Mouse (Mus musculus) spleen, adult 2 months (tissue): ENCODE measurements at regions not wholly inside any gene's neighbourhood (a gene's known extent, or its start where the extent isn't known, plus 50 kb on each side); places are given as distances from the start of the nearest gene placed in this dataset.

Experiments
- DNase-seq, 2 experiments: peaks; one replicate each; pipeline versions ENCODE4 v3.0.0 to v3.0.0-alpha.2; 2012 to 2021; ENCODE audit warnings: low spot score in 2 of 2, low read depth in 1 of 2
- H3K27ac ChIP-seq: fragments of 200-500 bp; 2 replicates; pipeline ENCODE4 v1.5.1; 2012; ENCODE audit warnings: low read length, inconsistent platforms; ENCODE audit not compliant: insufficient read depth
- H3K27me3 ChIP-seq: fragments of 200-500 bp; 2 replicates; pipeline ENCODE4 v1.6.1; 2012; ENCODE audit warnings: mild to moderate bottlenecking, moderate library complexity, low read length, inconsistent platforms; ENCODE audit not compliant: control insufficient read depth, insufficient read depth
- H3K36me3 ChIP-seq: fragments of 200-500 bp; 2 replicates; pipeline ENCODE4 v1.6.1; 2012; ENCODE audit warnings: mild to moderate bottlenecking, low read length, inconsistent platforms; ENCODE audit not compliant: control insufficient read depth, insufficient read depth
- H3K4me1 ChIP-seq: fragments of 200-500 bp; 2 replicates; pipeline ENCODE4 v1.6.1; 2011; ENCODE audit warnings: inconsistent platforms; ENCODE audit not compliant: control insufficient read depth, insufficient read depth, insufficient read length
- H3K4me3 ChIP-seq: fragments of 200-500 bp; 2 replicates; pipeline ENCODE4 v1.5.1; 2011; ENCODE audit warnings: mild to moderate bottlenecking, inconsistent platforms; ENCODE audit not compliant: insufficient read depth, insufficient read length; ENCODE audit errors: extremely low read depth
- CTCF ChIP-seq: fragments of 200-500 bp; IDR thresholded peaks from 2 replicates; pipeline ENCODE4 v1.5.1; 2011; ENCODE audit warnings: mild to moderate bottlenecking, inconsistent platforms; ENCODE audit not compliant: insufficient read depth, insufficient read length, insufficient replicate concordance; ENCODE audit errors: extremely low read depth
- POLR2A ChIP-seq: fragments of 200-500 bp; IDR thresholded peaks from 2 replicates; pipeline ENCODE4 v1.6.1; 2011; ENCODE audit warnings: low read depth, low read length, inconsistent platforms
- WGBS: fragments of 180-500 bp; shearing (Covaris S2); methylation state at CpG from one replicate; pipeline ENCODE4 v1.1.7; 2018; 5-methylcytosine and 5-hydroxymethylcytosine counted together

DNA sequence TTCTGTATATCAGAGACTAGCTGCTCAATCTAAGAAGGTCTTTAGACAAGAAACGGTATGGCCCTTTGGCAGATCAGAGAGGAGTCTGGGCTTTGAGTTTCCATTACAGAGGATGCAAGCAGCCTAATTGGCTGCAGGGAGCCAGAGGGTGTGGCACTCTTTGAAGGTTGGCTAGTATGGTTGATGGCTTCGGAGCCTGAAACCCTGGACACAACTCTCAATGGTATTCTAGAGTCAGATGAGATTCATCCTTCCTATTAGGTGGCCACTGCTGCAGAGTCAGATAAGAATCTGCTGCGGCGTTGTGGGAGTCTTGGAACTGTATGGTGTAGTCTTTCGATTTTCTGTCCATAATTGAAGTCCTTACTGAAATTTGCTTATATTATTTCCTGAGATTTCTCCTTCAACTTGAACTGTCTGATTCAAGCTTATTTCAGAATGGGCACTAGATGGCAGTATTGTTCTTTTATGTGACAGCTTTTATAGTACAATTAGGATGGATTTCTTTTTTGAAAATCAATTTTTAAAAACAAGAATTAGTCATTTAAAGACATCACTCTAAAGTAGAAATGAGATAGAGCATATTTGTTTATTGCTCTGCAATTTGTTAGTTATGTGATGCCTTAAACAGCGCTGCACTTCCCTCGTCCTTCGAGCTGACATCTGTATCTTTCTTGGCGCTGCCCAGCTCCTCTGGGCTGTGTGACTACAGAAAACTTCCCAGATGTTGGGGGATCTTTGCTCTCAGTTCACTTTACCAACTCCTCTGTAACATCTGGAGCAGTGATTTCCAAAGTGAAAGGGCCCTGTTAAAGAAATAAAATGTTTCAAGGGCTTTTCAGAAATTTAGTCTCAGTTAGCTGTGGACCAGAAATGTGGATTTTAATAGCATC, 151.0 kb upstream of the Ttc29 start:
- H3K27ac ChIP-seq: no peak overlapping the region
- DNase-seq: no peak
- no peak overlapping the region for H3K4me3 ChIP-seq
- TF ChIP-seq CTCF: no peak
- no peak for TF ChIP-seq POLR2A
- WGBS: 63% methylated on average over 9 of the region's 9 CpGs
- no peaks in the 10 kb centered on the region for H3K36me3 ChIP-seq
- no peaks in the 10 kb centered on the region for H3K27me3 ChIP-seq
- H3K4me1 ChIP-seq: no peaks in the 10 kb centered on the region

DNA sequence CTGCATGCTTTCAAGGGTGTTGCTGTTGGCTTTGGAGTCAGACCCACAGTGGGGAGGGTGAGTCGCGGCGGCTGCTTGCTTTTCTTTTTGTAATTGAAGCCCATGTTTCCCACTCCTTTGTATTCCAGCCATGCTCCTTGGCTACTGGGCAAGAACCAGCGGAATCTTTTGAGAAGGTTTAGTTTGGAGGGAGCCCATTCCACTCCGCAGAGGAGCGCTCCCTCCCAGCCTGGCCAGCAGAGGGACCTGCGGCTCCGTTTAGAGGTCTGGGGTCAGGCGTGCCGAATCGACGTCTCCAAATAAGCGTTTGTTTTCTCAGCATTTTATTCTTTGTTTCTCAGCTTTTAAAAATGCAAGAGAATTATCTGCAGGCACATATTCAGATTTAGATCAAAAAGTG, 149.6 kb upstream of the Ttc29 start:
- 12% methylated on average over 13 of the region's 13 CpGs for WGBS
- no peak for TF ChIP-seq POLR2A
- TF ChIP-seq CTCF: 0 out of 2 replicates have a peak, but pooled peaks have one; percentile 6
- Histone ChIP-seq H3K4me3 (no peak overlapping the region), H3K27ac (no peak overlapping the region), H3K27me3 (no peaks in the 10 kb centered on the region), H3K36me3 (no peaks in the 10 kb centered on the region), H3K4me1 (no peaks in the 10 kb centered on the region)
- DNase-seq: no peak

DNA sequence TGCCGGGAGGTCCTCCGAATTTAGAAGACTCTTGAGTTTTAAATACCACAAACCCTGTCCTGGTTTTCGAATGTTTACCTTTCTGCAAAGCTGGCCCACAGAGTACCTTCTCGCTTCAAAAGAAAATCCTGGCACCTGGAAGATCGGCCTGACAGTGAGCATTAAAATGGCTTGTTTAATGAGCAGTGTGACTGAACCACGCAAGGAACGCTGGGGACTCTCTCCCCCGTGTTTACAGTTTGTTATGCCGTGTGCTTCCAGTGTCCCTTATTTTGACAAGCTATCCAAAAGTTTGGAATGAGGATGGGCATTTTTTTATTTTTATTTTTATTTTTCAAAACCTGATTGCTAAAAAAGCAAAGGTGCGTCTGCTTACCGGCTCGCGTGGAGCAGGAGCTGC, 148.9 kb upstream of the Ttc29 start:
- no peak overlapping the region for H3K27ac ChIP-seq
- H3K4me3 ChIP-seq: no peak overlapping the region
- H3K4me1 ChIP-seq: no peaks in the 10 kb centered on the region
- no peak for DNase-seq
- H3K36me3 ChIP-seq: no peaks in the 10 kb centered on the region
- no peaks in the 10 kb centered on the region for H3K27me3 ChIP-seq
- 40% methylated on average over 13 of the region's 13 CpGs for WGBS
- TF ChIP-seq CTCF (no peak), POLR2A (no peak)

DNA sequence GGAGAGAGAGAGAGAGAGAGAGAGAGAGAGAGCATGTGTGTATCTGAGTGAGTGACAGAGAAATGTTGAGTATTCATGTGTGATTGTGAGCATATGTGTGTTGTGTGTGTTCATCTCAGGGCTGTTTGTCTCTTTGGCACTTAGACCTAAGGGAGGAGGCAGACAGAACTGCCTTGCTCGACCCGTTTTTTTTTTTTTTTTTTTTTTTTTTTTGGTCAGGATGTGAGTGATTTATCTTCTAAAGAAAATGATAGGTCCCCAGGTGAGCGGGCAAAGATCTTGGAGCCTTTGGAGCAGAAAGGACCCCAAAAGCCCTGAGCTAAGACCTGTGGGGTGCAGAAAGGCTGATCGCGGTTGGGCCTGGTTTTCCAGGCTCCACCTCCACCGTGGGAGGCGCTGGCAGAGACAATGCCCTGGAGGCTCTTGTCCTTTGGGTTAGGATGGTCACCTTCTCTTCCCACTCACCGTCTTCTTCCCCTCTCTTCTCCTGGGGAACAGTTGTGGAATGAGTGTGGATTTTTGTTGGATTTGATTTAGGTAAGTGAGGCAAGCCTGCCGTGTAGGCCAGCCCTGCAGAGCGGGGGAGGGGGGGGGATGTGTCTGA, 147.1 kb upstream of the Ttc29 start:
- TF ChIP-seq POLR2A: no peak
- no peak for TF ChIP-seq CTCF
- Histone ChIP-seq H3K4me1 (no peaks in the 10 kb centered on the region), H3K4me3 (no peak overlapping the region), H3K36me3 (no peaks in the 10 kb centered on the region), H3K27ac (no peak overlapping the region), H3K27me3 (no peaks in the 10 kb centered on the region)
- no peak for DNase-seq
- 72% methylated on average over 10 of the region's 10 CpGs for WGBS

DNA sequence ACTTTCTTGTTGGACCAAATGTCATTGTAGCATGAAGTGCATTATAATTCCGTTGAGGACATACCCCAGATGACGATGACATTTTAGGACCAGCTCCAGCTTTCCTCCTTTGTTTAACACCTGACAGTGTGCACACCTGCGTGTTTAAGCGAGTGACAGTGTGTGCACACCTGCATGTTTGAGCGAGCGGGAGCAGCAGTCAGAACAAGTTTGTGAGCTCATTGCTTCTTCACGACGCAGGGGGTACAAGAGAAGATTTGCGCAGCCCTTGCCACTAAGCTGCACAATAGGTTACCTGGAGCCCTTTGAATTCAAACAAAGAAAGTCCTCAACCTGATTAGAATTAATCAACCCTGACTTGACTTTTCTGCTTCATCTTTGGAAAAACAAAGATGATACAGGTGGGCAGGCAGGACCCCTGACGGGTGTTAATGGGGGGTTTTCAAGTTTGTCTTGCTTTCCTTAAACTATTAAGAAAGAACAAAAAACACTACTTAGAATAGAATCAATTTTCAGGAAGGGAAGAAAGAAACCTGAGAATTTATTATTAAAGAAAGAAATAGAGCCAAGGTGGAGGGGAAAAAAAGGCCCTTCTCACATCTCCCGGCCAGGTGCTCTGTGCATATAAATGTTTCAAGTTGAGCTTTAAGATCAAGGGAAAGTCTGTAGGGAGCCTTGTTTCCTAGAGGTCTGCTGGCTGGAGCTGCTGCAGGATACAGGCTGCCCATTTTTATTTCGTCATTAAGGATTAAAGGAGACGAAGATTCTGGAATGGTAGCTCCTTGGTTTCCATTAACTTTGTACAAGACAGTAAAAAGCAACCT, 144.8 kb upstream of the Ttc29 start:
- Histone ChIP-seq H3K36me3 (no peaks in the 10 kb centered on the region), H3K27ac (no peak overlapping the region), H3K4me3 (no peak overlapping the region), H3K27me3 (no peaks in the 10 kb centered on the region), H3K4me1 (no peaks in the 10 kb centered on the region)
- TF ChIP-seq CTCF (no peak), POLR2A (no peak)
- DNase-seq: no peak
- WGBS: 71% methylated on average over 13 of the region's 13 CpGs

DNA sequence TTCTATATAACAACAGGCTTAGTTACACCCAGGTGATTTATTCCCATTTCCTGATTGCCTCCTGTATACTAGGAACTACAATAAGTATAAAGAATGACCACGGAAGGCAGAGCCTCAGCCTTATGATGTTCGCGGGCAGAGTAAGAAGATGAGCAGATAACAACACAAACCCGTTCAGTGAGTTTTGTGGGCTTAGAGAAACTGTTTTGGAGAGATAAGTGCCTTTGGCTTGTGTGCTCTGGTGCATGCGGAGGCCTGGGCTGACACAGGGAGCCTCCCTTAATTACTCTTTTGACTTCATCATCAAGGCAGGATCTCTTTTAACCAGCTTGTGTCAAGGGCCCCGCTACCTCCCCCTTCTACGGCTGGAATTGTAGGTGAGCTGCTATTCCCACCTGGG, 139.3 kb upstream of the Ttc29 start:
- no peak for DNase-seq
- no peak for TF ChIP-seq POLR2A
- no peak for TF ChIP-seq CTCF
- Histone ChIP-seq H3K36me3 (no peaks in the 10 kb centered on the region), H3K27me3 (no peaks in the 10 kb centered on the region), H3K4me1 (no peaks in the 10 kb centered on the region), H3K4me3 (no peak overlapping the region), H3K27ac (no peak overlapping the region)
- 81% methylated on average over 7 of the region's 7 CpGs for WGBS
